Mouse (Mus musculus): ENCODE data around the gene Psma7. TPM values are rescaled to one million over a fixed set of nuclear protein-coding genes. Genes with fewer than 3 reads are reported as not detected.

Gene Psma7
- polyA plus RNA-seq, 1 experiment from 2014 or later: 610 TPM

- WGBS: 93% methylated on average over 9 of the region's 9 CpGs
Observed at GRCm38 (mm10) chr2:180001635-180002034, 40.6 kb downstream of the Psma7 start.

GRCm38 (mm10) chr2:179998431-179998830, 43.8 kb downstream of the Psma7 start:
- H3K36me3 ChIP-seq (ENCODE audit: control insufficient read depth, insufficient read depth, low read length): no peaks in the 10 kb centered on the region
- no peak for DNase-seq
- ATAC-seq (ENCODE audit: low FRiP score, low TSS enrichment): no peak
- 83% methylated on average over 4 of the region's 4 CpGs for WGBS
- no peak overlapping the region for H3K4me2 ChIP-seq (ENCODE audit: low read length)
- H3K4me3 ChIP-seq (replicated peaks; ENCODE audit: low read depth, low read length): no peak overlapping the region
- no peaks in the 10 kb centered on the region for H3K9me3 ChIP-seq (ENCODE audit: control insufficient read depth, low read length)
- H3K27ac ChIP-seq (replicated peaks; ENCODE audit: low read depth, low read length): no peak overlapping the region
- no peaks in the 10 kb centered on the region for H3K27me3 ChIP-seq (ENCODE audit: control insufficient read depth, insufficient read depth, low read length)
- no peak overlapping the region for H3K9ac ChIP-seq (replicated peaks; ENCODE audit: low read length)
- no peaks in the 10 kb centered on the region for H3K4me1 ChIP-seq (ENCODE audit: control insufficient read depth, insufficient read depth, low read length)

More at GRCm38 (mm10) chr2:180001635-180002034, 40.6 kb downstream of the Psma7 start:
- Histone ChIP-seq H3K4me2 (ENCODE audit: low read length) (no peak overlapping the region), H3K27ac (replicated peaks; ENCODE audit: low read depth, low read length) (no peak overlapping the region), H3K36me3 (ENCODE audit: control insufficient read depth, insufficient read depth, low read length) (no peaks in the 10 kb centered on the region), H3K9me3 (ENCODE audit: control insufficient read depth, low read length) (no peaks in the 10 kb centered on the region), H3K4me1 (ENCODE audit: control insufficient read depth, insufficient read depth, low read length) (no peaks in the 10 kb centered on the region), H3K4me3 (replicated peaks; ENCODE audit: low read depth, low read length) (no peak overlapping the region), H3K27me3 (ENCODE audit: control insufficient read depth, insufficient read depth, low read length) (no peaks in the 10 kb centered on the region), H3K9ac (replicated peaks; ENCODE audit: low read length) (no peak overlapping the region)
- no peak for ATAC-seq (ENCODE audit: low FRiP score, low TSS enrichment)
- no peak for DNase-seq

GRCm38 (mm10) chr2:179993071-179993470, 49.2 kb downstream of the Psma7 start:
- no peaks in the 10 kb centered on the region for H3K9me3 ChIP-seq (ENCODE audit: control insufficient read depth, low read length)
- H3K4me1 ChIP-seq (ENCODE audit: control insufficient read depth, insufficient read depth, low read length): no peaks in the 10 kb centered on the region
- no peak overlapping the region for H3K9ac ChIP-seq (replicated peaks; ENCODE audit: low read length)
- no peak for DNase-seq
- no peaks in the 10 kb centered on the region for H3K27me3 ChIP-seq (ENCODE audit: control insufficient read depth, insufficient read depth, low read length)
- no peak overlapping the region for H3K4me3 ChIP-seq (replicated peaks; ENCODE audit: low read depth, low read length)
- no peak for ATAC-seq (ENCODE audit: low FRiP score, low TSS enrichment)
- no peak overlapping the region for H3K4me2 ChIP-seq (ENCODE audit: low read length)
- no peak overlapping the region for H3K27ac ChIP-seq (replicated peaks; ENCODE audit: low read depth, low read length)
- no peaks in the 10 kb centered on the region for H3K36me3 ChIP-seq (ENCODE audit: control insufficient read depth, insufficient read depth, low read length)
- 91% methylated on average over 5 of the region's 5 CpGs for WGBS

- H3K4me3 ChIP-seq (replicated peaks; ENCODE audit: low read depth, low read length): no peak overlapping the region
- WGBS: 55% methylated on average over 1 of the region's 1 CpGs
- no peak overlapping the region for H3K27ac ChIP-seq (replicated peaks; ENCODE audit: low read depth, low read length)
- H3K27me3 ChIP-seq (ENCODE audit: control insufficient read depth, insufficient read depth, low read length): no peaks in the 10 kb centered on the region
- ATAC-seq (ENCODE audit: low FRiP score, low TSS enrichment) (no peak), DNase-seq (no peak)
- H3K9me3 ChIP-seq (ENCODE audit: control insufficient read depth, low read length): no peaks in the 10 kb centered on the region
- H3K9ac ChIP-seq (replicated peaks; ENCODE audit: low read length): no peak overlapping the region
- H3K36me3 ChIP-seq (ENCODE audit: control insufficient read depth, insufficient read depth, low read length): no peaks in the 10 kb centered on the region
- H3K4me1 ChIP-seq (ENCODE audit: control insufficient read depth, insufficient read depth, low read length): no peaks in the 10 kb centered on the region
- no peak overlapping the region for H3K4me2 ChIP-seq (ENCODE audit: low read length)
Observed at GRCm38 (mm10) chr2:179989098-179989497, 53.1 kb downstream of the Psma7 start.

GRCm38 (mm10) chr2:179986437-179987022, 55.7 kb downstream of the Psma7 start:
- Histone ChIP-seq H3K4me1 (ENCODE audit: control insufficient read depth, insufficient read depth, low read length) (no peaks in the 10 kb centered on the region), H3K27ac (replicated peaks; ENCODE audit: low read depth, low read length) (no peak overlapping the region), H3K4me2 (ENCODE audit: low read length) (no peak overlapping the region), H3K27me3 (ENCODE audit: control insufficient read depth, insufficient read depth, low read length) (no peaks in the 10 kb centered on the region), H3K9ac (replicated peaks; ENCODE audit: low read length) (no peak overlapping the region), H3K9me3 (ENCODE audit: control insufficient read depth, low read length) (no peaks in the 10 kb centered on the region), H3K4me3 (replicated peaks; ENCODE audit: low read depth, low read length) (no peak overlapping the region), H3K36me3 (ENCODE audit: control insufficient read depth, insufficient read depth, low read length) (no peaks in the 10 kb centered on the region)
- DNase-seq (no peak), ATAC-seq (ENCODE audit: low FRiP score, low TSS enrichment) (no peak)
- WGBS: 74% methylated on average over 10 of the region's 10 CpGs

Other genes with a start within 250 kb of the Psma7 start
- 5.4 and 5.9 TPM in 2 replicates for gene Taf4, start 65.8 kb downstream of the Psma7 start, polyA plus RNA-seq (2014; fragmentation: Nextera tagmentation; extraction: Ambion mirVana)
- gene Lsm14b, start 17.4 kb downstream of the Psma7 start, polyA plus RNA-seq (2014; fragmentation: Nextera tagmentation; extraction: Ambion mirVana): 21.2 and 35.9 TPM in 2 replicates
- 61.4 and 62.7 TPM in 2 replicates for gene Ss18l1, start 76 bp upstream of the Psma7 start, polyA plus RNA-seq (2014; fragmentation: Nextera tagmentation; extraction: Ambion mirVana)
- 32.2 and 35.4 TPM in 2 replicates for gene Mtg2, start 28.2 kb upstream of the Psma7 start, polyA plus RNA-seq (2014; fragmentation: Nextera tagmentation; extraction: Ambion mirVana)
- gene Hrh3, start 62.1 kb upstream of the Psma7 start, polyA plus RNA-seq (2014; fragmentation: Nextera tagmentation; extraction: Ambion mirVana): 2.7 and 3.8 TPM in 2 replicates
- gene Osbpl2, start 76.9 kb upstream of the Psma7 start, polyA plus RNA-seq (2014; fragmentation: Nextera tagmentation; extraction: Ambion mirVana): 67.2 and 76.6 TPM in 2 replicates
- gene Adrm1, start 129.1 kb upstream of the Psma7 start, polyA plus RNA-seq (2014; fragmentation: Nextera tagmentation; extraction: Ambion mirVana): 158 and 179 TPM in 2 replicates
- gene Lama5, start 183.4 kb upstream of the Psma7 start, polyA plus RNA-seq (2014; fragmentation: Nextera tagmentation; extraction: Ambion mirVana): 1.2 and 1.8 TPM in 2 replicates
- gene Rps21, start 214.9 kb upstream of the Psma7 start, polyA plus RNA-seq (2014; fragmentation: Nextera tagmentation; extraction: Ambion mirVana): 409 and 512 TPM in 2 replicates
- gene Cables2, start 231.1 kb upstream of the Psma7 start, polyA plus RNA-seq (2014; fragmentation: Nextera tagmentation; extraction: Ambion mirVana): 32.0 and 37.5 TPM in 2 replicates
- not detected in 2 replicates for gene Rbbp8nl, start 247.4 kb upstream of the Psma7 start, polyA plus RNA-seq (2014; fragmentation: Nextera tagmentation; extraction: Ambion mirVana)